Mouse (Mus musculus) kidney, postnatal 4 days (tissue): ENCODE measurements around the gene AI464131.

Source experiments
- DNase-seq, 2 experiments: peaks; one replicate each; pipeline ENCODE4 v3.0.0; 2021; ENCODE audit warnings: mixed read lengths in 2 of 2

Gene AI464131

GRCm38 (mm10) chr4:41502986-41503412, at the start of gene AI464131:
Gene AI464131, minus strand, starts transcription at chr4:41503076.
- peak; percentile 100 for DNase-seq

GRCm38 (mm10) chr4:41552529-41552928, 49.7 kb upstream of the AI464131 start:
- DNase-seq = peak; percentile 85 to 86

- no peak for DNase-seq
Observed at GRCm38 (mm10) chr4:41547086-41547485, 44.2 kb upstream of the AI464131 start.

GRCm38 (mm10) chr4:41545985-41546384, 43.1 kb upstream of the AI464131 start:
- peak; percentile 80 to 83 for DNase-seq

GRCm38 (mm10) chr4:41542136-41542535, 39.3 kb upstream of the AI464131 start:
- DNase-seq = no peak

GRCm38 (mm10) chr4:41534866-41535265, 32.0 kb upstream of the AI464131 start:
- DNase-seq = no peak

- DNase-seq = peak; percentile 79
Observed at GRCm38 (mm10) chr4:41532420-41532819, 29.5 kb upstream of the AI464131 start.

- peak; percentile 73 to 78 for DNase-seq
Observed at GRCm38 (mm10) chr4:41527996-41528395, 25.1 kb upstream of the AI464131 start.

- DNase-seq = no peak
Observed at GRCm38 (mm10) chr4:41527076-41527475, 24.2 kb upstream of the AI464131 start.

- no peak for DNase-seq
Observed at GRCm38 (mm10) chr4:41526553-41526952, 23.7 kb upstream of the AI464131 start.

GRCm38 (mm10) chr4:41524829-41525228, 22.0 kb upstream of the AI464131 start:
- no peak for DNase-seq

- DNase-seq = no peak
Observed at GRCm38 (mm10) chr4:41523839-41524238, 21.0 kb upstream of the AI464131 start.

GRCm38 (mm10) chr4:41522788-41523187, 19.9 kb upstream of the AI464131 start:
- peak; percentile 62 to 66 for DNase-seq

GRCm38 (mm10) chr4:41522136-41522535, 19.3 kb upstream of the AI464131 start:
- no peak for DNase-seq

- DNase-seq = no peak
Observed at GRCm38 (mm10) chr4:41520641-41521040, 17.8 kb upstream of the AI464131 start.

- DNase-seq = no peak
Observed at GRCm38 (mm10) chr4:41519195-41519594, 16.3 kb upstream of the AI464131 start.

- no peak for DNase-seq
Observed at GRCm38 (mm10) chr4:41518349-41518748, 15.5 kb upstream of the AI464131 start.

GRCm38 (mm10) chr4:41517233-41517632, 14.4 kb upstream of the AI464131 start, which contains the start of gene 1110017D15Rik:
Gene 1110017D15Rik, minus strand, starts transcription at chr4:41517333.
- no peak for DNase-seq

GRCm38 (mm10) chr4:41513714-41514113, 10.8 kb upstream of the AI464131 start:
- DNase-seq = no peak

- DNase-seq = no peak
Observed at GRCm38 (mm10) chr4:41513309-41513708, 10.4 kb upstream of the AI464131 start.

GRCm38 (mm10) chr4:41507998-41508397, 5.1 kb upstream of the AI464131 start:
- DNase-seq = no peak

- peak in 1 of 2 experiments; percentile 32 for DNase-seq
Observed at GRCm38 (mm10) chr4:41507326-41507924, 4.5 kb upstream of the AI464131 start.

GRCm38 (mm10) chr4:41506906-41507305, 4.0 kb upstream of the AI464131 start:
- peak; percentile 93 to 95 for DNase-seq

- peak; percentile 73 to 83 for DNase-seq
Observed at GRCm38 (mm10) chr4:41506156-41506555, 3.3 kb upstream of the AI464131 start.

GRCm38 (mm10) chr4:41505131-41505551, 2.3 kb upstream of the AI464131 start:
- DNase-seq = peak; percentile 42 to 64
